Mouse (Mus musculus): ENCODE measurements at regions not wholly inside any gene's neighbourhood (a gene's known extent, or its start where the extent isn't known, plus 50 kb on each side); places are given as distances from the start of the nearest gene placed in this dataset.

DNA sequence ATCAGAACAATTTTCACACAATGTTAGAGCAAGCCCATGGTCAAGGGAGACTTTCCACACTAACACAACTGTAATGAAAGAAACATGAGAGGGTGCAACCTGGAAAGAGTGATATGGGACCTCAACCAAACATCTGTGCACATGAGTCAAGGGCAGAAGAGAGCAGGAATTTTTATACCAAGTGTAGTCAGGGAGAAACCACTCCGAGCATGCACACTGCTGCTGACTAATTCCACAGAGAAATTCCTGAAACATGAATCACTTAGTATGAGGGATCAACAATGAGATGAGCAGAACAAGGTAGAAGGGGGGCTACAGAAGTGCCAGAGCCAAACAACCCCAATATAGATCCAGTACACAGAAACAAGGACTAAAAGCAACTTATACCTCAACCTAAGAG, 363.1 kb upstream of the Fbxo33 start:
- TF ChIP-seq EP300 (IDR thresholded peaks at IDR 0.05; ENCODE audit: low read depth) (no peak), CTCF (IDR thresholded peaks at IDR 0.05; ENCODE audit: low read depth) (no peak)

Measured in heart, postnatal 0 days (tissue).